In the genomic region with DNA sequence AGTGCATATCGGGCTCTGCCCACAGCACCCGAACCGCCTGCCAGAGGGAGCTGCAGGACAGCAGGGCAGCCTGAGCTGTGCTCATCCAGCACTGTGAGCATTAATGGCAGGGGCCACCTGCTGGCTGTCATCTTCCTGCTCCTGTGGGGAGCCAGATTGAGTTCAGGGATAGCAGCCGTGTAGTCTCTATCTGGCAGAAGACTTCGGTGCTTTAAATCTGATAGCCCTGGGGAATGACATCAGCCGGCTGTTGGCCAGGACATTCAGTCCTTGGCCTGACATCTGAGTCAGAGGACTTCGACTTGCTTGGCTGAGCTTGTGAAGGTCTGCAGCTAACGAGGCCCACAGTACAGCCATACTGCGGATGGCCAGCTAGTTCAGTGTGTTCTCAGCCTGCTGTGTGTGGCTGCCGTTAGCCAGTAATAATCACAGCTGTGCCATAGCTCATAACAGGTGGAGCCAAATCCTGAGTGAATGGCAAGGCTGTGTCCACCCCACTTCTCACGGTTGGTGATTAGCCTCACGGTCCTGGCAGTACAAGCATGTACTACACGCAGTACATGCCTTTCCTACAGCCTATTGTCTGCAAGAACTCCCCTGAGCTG, we compare ENCODE assay signal across 8 mouse cellular contexts. TPM values are rescaled to one million over a fixed set of nuclear protein-coding genes. Genes with fewer than 3 reads are reported as not detected.
DNase-seq lines count a peak whose midpoint lies in the region; ATAC-seq and TF ChIP-seq lines count a peak whose summit lies in the region.

No protein-coding gene starts in this region.

- ATAC-seq in common myeloid progenitor, adult 5-6 weeks (replicated peaks; ENCODE audit: low read depth, poor library complexity, severe bottlenecking): peak; percentile 64
- ATAC-seq in megakaryocyte, adult 5-6 weeks (ENCODE audit: poor library complexity, severe bottlenecking): no peak

- no peak overlapping the region for H3K27ac ChIP-seq in left cerebral cortex, adult 2 months

- no peak for TF ChIP-seq POLR2A in lung, adult 2 months (IDR thresholded peaks at IDR 0.05; ENCODE audit: borderline replicate concordance, extremely low read depth, low read depth, low read length)

- DNase-seq in left cerebral cortex, adult 2 months (ENCODE audit: extremely low spot score in 1 of 2, low spot score in 2 of 2): no peak
- DNase-seq in left cerebral cortex, adult 9 months (ENCODE audit: low spot score in 2 of 2): no peak
- DNase-seq in heart, adult 18-20 months: peak; percentile 91 to 94
- peak; percentile 46 for DNase-seq in kidney, adult 11 months
- no peak for DNase-seq in lung, adult 2 months
- DNase-seq in retina, embryonic 14.5 days (ENCODE audit: low spot score): peak; percentile 75

- WGBS in lung, adult 2 months: 58% methylated on average over 13 of the region's 13 CpGs

- intact Hi-C loops in left cerebral cortex, adult 2 months (cut with DNase I): loop anchor here (5.0 kb wide), 1 partner anchor 48 kb away; no protein-coding TSS in a partner anchor

- peak; percentile 52 for TF ChIP-seq CTCF in left cerebral cortex, adult 2 months (IDR thresholded peaks at IDR 0.05)
- peak; percentile 51 for TF ChIP-seq CTCF in lung, adult 2 months (IDR thresholded peaks at IDR 0.05; ENCODE audit: insufficient read depth, low read length)

- no peak overlapping the region for H3K4me3 ChIP-seq in left cerebral cortex, adult 2 months
- H3K4me3 ChIP-seq in lung, adult 2 months (replicated peaks; ENCODE audit: extremely low read depth, low read depth, low read length): no peak overlapping the region

- no peaks in the 10 kb centered on the region for H3K4me1 ChIP-seq in lung, adult 2 months (ENCODE audit: control insufficient read depth, insufficient read depth, low read length)

RNA-seq across cellular contexts. Expression of gene Fignl1, which starts 35.7 kb away (rescaled TPM):
- total RNA-seq in left cerebral cortex, adult 2 months (2021): 1 to 10 TPM in 1 of 2 experiments, under 1 TPM in 1; 0.77 to 1.0 TPM
- total RNA-seq in common myeloid progenitor, adult 5-6 weeks (2017): 95.7 and 102 TPM in 2 replicates
- total RNA-seq in heart, adult 18-20 months (2021): under 1 TPM; 0.44 to 0.62 TPM
- polyA plus RNA-seq in lung, adult 2 months (2012; rRNA removed): 0.17 and 0.47 TPM in 2 replicates
- 45.4 and 46.4 TPM in 2 replicates for total RNA-seq in megakaryocyte, adult 5-6 weeks (2015)
- total RNA-seq in megakaryocyte, adult 5-6 weeks (2017): 64.2 and 65.6 TPM in 2 replicates

RNA-seq across cellular contexts. Expression of gene Ddc, which starts 53.5 kb away (rescaled TPM):
- 1 to 10 TPM; 3.6 to 5.8 TPM for total RNA-seq in left cerebral cortex, adult 2 months (2021)
- not detected in 2 replicates for total RNA-seq in common myeloid progenitor, adult 5-6 weeks (2017)
- total RNA-seq in heart, adult 18-20 months (2021): 1 to 10 TPM; 1.3 to 1.9 TPM
- 1.5 and 3.6 TPM in 2 replicates for polyA plus RNA-seq in lung, adult 2 months (2012; rRNA removed)
- 0.23 and 0.38 TPM in 2 replicates for total RNA-seq in megakaryocyte, adult 5-6 weeks (2015)
- 0.16 TPM in 1 of 2 replicates, not detected in the other for total RNA-seq in megakaryocyte, adult 5-6 weeks (2017)

Comparison
In these comparisons a context has a peak if more than half of its experiments do, and no peak if none do; other contexts are left out.
1. DNase-seq: peak in heart, adult 18-20 months (2 of 2), kidney, adult 11 months (single experiment) and retina, embryonic 14.5 days (single experiment); none in left cerebral cortex, adult 2 months (0 of 2), left cerebral cortex, adult 9 months (0 of 2) and lung, adult 2 months (single experiment).
2. RNA of gene Fignl1, which starts 35.7 kb away (total RNA-seq): 95.7 to 102 TPM in common myeloid progenitor, adult 5-6 weeks and 45.4 to 65.6 TPM in megakaryocyte, adult 5-6 weeks; 0.77 to 1.0 TPM in left cerebral cortex, adult 2 months and 0.44 to 0.62 TPM in heart, adult 18-20 months; every median in the first group is over 10 times any median in the second.